Mouse (Mus musculus) myocyte (in vitro differentiated cells): ENCODE measurements around the gene Gid8.

Experiments used
- CEBPB ChIP-seq: IDR thresholded peaks from 2 replicates; pipeline ENCODE4 v1.6.1; 2011; ENCODE audit warnings: mild to moderate bottlenecking, moderate library complexity; ENCODE audit not compliant: poor library complexity, insufficient read depth, severe bottlenecking
- E2F4 ChIP-seq: IDR thresholded peaks from one replicate; pipeline ENCODE4 v1.6.1; 2011; ENCODE audit warnings: mild to moderate bottlenecking, control low read depth, moderate library complexity; ENCODE audit not compliant: insufficient read depth
- MYOG ChIP-seq, 3 experiments: IDR thresholded peaks; one replicate each; pipeline ENCODE4 v1.6.1; 2011; ENCODE audit warnings: control low read depth in 2 of 3, low read depth in 2 of 3, mild to moderate bottlenecking in 2 of 3; ENCODE audit not compliant: insufficient read length in 2 of 3, control insufficient read depth in 1 of 3, insufficient read depth in 1 of 3
- POLR2A ChIP-seq: IDR thresholded peaks from one replicate; pipeline ENCODE4 v1.6.1; 2011; ENCODE audit warnings: low read depth, mild to moderate bottlenecking, control low read depth, moderate library complexity; ENCODE audit not compliant: insufficient read length
- REST ChIP-seq: IDR thresholded peaks from one replicate; pipeline ENCODE4 v1.6.1; 2011; ENCODE audit warnings: mild to moderate bottlenecking, control low read depth, moderate library complexity; ENCODE audit not compliant: insufficient read depth, insufficient read length

DNA sequence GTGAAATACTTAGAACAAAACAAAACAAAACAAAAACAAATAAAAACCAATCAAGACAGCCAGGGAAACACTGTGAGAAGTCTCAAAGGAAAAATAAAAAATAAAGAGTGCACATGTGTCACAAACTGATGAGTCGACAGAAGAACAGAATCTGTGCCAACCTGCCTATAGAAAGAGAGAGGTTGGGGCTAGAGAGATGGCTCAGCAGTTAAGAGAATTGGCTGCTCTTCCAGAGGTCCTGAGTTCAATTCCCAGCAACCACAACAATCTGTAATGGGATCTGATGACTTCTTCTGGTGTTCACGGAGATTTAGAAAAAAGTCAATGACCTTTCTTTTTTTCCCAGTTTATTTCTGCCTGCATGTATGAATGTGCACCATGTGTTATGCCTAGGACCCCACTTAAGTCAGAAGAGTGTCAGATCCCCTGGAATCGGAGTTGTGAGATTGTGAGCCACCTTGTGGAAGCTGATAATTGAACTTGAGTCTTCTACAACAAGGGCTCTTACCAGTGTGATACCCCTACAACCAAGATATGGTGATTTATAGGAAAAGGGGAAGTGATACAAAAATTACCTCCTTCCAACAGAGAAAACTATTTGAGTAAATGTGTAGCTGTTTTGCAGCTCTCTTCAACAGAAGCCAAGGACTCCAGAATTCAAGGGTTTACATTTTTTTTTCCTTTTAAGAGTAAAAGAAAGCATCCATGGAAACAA lies 6.1 kb upstream of the Gid8 start:
- no peak for TF ChIP-seq CEBPB
- TF ChIP-seq POLR2A = no peak
- TF ChIP-seq E2F4 = no peak
- no peak for TF ChIP-seq REST
- TF ChIP-seq MYOG (IDR thresholded peaks at IDR 0.05; ENCODE audit: control insufficient read depth in 1 of 3, insufficient read depth in 1 of 3, insufficient read length in 2 of 3, low read depth in 2 of 3) = no peak
